Mouse (Mus musculus) adrenal gland, adult 18-20 months (tissue): ENCODE data around the gene Tars. TPM values are rescaled to one million over a fixed set of nuclear protein-coding genes. Genes with fewer than 3 reads are reported as not detected.

Source experiments
- DNase-seq, 2 experiments: peaks; one replicate each; pipeline ENCODE4 v3.0.0; 2021 to 2022; ENCODE audit warnings: low spot score in 2 of 2
- total RNA-seq, 2 experiments: library from RNA; stranded (reverse); gene quantifications; 1 replicate in 1 of 2; 2 replicates in 1 of 2; pipeline ENCODE4 v1.2.3; 2021

Tars gene
- total RNA-seq, 2 experiments from 2014 or later, result 38.3 to 54.8 TPM

DNA sequence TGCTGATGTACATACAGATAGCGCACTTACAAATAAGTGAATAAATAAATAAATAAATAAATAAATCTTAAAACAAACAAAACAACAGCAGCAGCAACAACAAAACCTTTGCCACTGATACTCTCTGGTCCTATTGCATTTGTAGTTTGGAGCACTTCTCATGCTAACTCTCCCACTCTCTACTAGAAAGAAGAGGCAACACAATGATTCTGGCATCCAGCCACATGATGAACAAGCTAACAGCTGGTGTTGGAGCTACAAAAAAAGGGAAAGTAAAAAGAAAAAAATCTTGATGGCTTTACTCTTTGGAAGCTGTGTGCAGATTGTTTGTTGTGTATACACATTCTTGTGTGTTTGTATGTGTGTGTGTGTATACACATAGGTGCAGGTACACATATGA lies 34.7 kb downstream of the Tars start:
- no peak for DNase-seq

DNA sequence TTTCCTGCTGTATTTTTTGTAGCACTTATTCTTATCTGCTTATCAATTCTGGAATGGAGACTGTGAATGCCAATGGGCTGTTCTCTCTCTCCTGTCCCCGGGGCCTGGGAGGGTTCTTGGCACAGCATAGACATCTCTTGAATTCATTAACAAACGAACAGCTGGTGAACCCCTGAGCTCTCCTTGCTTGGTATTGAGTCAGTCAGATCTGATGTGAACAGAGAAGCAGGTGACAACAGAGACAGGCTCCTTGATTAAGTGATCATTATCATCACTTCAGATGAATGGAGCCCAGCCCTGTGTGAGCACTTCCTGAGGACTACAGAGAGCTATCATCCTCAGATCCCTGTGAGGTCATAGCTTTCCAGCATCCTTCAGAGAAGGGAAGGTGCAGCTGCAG lies 35.4 kb downstream of the Tars start:
- no peak for DNase-seq

DNA sequence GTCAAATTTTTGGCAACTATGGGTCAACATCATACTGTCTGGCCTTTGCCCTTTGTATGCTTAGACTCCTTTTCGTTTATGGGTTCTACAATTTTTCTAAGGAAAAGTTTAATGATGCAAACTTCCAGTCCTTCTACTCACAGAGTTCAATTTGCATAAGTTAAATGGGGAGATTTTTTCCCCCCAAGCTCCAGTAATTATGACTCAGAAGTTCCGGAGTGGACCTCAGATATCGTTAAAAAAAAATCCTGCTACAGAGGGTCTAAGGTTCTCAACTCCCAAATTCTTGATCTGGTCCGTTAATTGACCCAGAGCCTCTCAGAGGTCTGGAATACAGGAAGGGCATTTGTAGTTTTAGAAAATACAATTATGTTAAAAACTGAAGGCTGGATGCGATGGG lies 37.6 kb downstream of the Tars start:
- no peak for DNase-seq

DNA sequence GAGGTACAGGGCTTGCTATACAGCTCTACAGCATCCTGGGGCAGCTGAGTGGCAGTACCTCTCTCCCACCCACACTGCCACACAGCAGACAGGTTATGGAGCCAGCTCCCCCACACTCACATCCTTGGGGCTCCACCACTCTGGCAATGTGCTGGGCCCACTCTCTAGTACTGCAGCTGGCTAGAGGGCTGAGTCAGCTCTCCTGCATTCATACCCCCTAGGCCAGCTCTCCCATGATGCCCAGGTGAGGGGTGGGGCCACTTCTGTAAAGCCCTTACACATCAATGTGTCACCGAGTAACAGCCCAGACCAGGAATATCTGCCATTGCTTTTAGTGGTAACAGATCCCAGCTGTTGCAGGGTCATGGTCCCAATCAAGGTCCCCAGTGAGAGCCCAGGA lies 38.6 kb downstream of the Tars start:
- no peak for DNase-seq

DNA sequence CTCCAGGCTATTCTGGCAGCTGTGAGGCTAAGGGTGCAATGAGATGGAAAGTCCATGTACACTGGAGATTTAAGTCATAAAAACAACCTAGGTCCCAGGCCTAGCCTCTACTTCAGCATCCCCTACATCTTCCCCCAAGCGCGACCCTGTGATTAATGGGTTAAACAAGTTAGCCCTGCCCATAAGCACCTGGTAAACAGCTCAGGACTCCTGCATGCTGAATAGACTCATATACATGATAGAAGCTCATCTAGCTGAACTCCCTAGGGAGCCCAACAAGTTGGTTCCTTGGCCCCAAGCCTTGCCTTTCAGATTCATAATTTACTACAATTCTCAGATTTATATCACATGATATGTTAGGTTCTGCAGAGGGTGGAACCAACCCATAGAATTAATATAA lies 42.0 kb downstream of the Tars start:
- no peak for DNase-seq

DNA sequence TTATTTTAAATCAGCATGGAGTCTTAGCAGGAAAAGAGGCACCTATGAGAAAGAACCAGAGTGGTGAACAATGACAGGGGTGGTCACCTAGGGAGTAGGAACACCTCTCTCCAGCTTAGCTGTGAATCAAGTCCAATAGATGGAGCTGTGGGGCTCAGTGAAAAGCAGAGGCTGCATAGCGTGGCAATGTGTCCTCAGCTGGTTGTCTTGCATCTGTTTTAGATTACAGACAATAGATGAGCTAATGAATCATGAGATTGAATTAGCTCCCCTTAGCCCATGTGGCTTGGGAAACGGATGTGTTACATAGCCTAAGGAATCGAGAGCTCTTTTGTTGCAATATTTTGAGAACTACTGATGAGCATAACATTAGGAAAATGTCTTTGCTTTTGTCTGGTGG lies 43.6 kb downstream of the Tars start:
- DNase-seq, result no peak

DNA sequence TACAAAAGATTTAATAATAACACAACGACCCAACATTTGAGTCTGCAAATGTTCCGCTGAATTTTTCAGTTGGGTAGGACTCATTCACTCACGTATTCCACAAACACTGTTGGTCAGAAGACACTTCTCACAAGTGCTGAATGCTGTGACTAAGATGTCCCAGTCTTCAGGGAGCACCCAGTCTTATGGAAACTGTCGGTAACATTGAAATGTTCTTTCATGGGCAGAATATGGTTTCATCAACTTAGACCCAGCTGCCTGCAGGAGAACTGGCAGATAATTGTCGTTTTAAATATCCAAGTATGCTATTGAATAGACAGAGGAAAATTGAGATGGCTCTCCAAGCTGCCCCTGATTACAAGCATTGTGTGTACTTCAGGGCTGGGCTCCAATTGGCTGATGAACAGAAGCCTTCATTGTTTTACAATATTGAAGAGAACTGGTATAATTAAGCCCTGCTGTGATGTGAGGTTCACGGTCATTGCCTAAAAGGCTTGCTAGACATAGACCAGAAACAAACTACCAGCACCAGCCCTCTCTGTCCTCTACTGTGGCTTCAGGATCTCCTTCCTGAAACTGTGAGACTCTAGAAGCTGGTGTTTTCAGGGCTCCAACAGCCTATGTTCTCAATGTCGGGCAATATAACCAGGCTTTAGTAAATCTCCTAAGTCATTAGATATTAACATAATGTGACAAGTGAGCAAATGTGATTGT lies 59.8 kb downstream of the Tars start:
- no peak for DNase-seq
